Mouse (Mus musculus): Measurements from ENCODE around the gene Rapgefl1.

Gene Rapgefl1

DNA sequence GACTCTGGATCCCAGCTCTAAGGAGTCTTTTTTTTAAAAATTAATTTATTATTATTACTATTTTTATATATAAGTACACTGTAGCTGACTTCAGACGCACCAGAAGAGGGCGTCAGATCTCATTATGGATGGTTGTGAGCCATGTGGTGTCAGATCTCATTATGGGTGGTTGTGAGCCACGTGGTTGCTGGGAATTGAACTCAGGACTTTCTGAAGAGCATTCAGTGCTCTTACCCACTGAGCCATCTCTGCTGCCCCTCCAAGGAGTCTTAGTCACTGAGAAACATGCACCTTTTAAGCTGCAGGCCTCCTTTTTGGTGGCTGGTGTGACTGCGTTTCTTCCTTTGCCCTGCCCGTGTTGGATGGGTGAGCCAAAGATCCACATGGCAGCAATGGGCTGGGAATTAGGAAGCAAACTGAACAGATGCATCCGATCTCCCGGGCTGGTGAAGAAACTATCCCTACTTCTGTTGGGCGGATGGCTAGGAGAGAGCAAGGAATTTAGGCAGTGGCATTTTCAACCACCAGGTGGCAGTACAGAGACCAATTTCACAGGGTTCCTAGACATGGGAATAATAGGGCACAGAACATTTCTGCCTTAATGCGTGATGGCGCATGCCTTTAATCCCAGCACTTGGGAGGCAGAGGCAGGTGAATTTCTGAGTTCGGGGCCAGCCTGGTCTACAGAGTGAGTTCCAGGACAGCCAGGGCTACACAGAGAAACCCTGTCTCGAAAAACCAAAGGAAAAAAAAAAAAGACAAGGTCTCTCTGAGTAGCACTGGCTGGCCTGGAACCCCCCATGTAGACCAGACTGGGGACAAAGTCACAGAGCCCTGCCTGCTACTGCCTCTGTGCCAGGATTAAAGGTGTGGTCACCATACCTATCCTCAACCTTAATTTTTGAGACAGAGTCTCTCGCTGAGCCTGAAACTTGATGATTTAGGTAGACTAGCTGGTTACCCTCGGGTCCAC lies 22.5 kb downstream of the Rapgefl1 start:
- peak; percentile 89 for DNase-seq (ENCODE audit: low spot score)

DNA sequence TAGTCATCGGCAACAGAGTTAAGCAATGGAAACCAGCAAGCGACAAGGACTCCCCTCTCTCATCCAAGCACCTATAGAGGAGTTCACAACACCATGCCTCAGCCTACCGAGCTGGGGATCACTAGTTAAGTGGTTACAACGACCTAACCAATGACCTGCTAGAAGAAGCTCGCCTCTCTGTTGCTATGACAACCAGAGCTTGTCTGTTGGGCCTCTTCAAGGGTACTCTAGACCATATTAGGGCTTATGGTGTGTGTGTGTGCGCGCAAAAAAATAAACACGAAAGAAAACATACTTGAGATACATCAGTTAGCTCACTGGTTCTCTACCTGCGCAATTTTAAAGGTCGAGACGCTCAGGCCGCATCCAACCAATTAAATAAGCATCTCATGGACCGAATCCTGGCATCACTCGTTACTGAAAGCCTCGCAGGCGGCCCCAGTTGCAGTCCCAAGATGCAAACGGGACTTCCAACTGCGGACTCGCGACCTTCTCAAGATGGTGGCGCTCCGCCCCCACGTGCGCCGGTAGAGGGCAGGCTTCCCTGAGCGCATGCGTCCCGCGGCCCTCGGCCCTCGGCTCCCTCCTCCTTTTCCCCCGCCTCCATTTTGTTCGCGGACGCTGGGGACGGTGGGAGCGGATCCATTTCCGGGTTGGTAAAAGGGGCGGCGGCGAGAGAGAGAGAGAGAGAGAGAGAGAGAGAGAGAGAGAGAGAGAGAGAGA lies 26.6 kb downstream of the Rapgefl1 start, which contains the start of gene Wipf2:
Gene Wipf2, plus strand, starts transcription at position 611 of the 723 bp plus-strand sequence.
- peak; percentile 98 for DNase-seq (ENCODE audit: low spot score)

DNA sequence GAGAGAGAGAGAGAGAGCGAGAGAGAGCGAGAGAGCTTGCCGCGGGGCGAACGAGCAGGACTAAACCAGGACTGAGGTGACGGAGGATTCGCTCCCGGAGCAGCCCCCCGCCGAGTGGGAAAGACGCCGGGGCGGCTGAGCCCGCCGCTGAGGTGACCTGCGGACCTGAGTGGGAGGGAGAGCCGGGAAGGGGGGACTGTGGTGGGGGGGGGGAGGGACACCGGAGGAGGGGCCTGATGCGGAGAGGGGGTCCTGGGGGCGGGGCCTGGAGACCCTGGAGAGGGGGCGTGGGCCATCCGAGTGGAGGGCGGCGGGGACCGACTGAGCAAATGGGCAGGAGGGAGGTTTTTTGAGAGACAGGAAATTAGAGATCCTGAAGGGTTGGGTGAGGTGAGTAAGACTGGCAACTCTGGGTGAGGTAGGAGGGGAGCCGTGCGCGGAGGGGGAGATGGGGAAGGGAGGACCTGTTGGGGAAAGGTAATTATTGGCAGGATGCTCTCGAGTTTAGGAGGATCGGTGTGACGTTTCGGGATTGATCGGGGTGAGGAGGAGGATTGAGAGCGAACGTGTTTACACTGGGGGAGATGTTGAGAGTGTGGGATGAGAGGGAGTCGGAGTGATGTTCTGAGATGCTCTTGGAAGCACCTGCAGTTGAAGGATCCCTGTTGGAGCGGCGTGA lies 27.3 kb downstream of the Rapgefl1 start:
- DNase-seq (ENCODE audit: low spot score) = peak; percentile 65

DNA sequence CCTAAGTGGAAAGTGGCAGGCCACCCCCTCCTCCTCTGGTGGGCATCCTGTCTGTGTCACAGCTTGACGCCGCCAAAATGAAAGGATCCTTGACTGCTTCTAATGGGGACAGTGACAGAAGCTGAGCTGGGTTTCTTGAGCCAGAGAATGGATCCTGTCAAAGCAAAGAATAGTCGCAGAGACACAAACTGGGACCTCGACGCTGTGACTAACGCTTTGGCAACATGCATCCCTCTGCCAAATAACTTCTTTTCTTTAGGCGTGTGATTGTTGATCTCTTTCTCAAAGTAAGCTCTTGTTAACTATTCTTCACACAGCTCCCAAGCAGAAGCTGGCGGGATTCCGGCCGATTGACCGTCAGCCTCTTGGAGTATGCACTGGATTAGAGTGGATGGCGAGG lies 30.7 kb downstream of the Rapgefl1 start:
- DNase-seq (ENCODE audit: low spot score) = no peak

DNA sequence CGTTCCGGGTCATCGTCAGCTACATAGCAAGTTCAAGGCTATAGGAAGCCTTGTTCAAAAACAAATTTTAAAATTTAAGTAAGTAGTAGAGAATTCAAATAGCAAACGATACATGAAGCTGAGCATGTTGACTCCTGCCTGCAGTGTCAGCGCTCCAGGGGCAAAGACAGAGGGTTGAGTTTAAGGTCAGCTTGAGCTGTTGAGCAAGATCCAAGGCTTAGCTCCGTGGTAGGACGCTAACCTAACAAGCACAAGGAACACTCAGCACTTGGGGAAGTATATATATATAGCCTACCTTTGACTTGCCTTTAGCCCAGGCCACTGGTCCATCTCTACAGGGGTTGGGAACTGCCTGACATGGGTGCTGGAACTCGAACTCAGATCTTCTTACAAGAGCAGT lies 33.3 kb downstream of the Rapgefl1 start:
- no peak for DNase-seq (ENCODE audit: low spot score)

GRCm38 (mm10) chr11:98870791-98871190 lies 34.2 kb downstream of the Rapgefl1 start:
- DNase-seq (ENCODE audit: low spot score) = no peak

DNA sequence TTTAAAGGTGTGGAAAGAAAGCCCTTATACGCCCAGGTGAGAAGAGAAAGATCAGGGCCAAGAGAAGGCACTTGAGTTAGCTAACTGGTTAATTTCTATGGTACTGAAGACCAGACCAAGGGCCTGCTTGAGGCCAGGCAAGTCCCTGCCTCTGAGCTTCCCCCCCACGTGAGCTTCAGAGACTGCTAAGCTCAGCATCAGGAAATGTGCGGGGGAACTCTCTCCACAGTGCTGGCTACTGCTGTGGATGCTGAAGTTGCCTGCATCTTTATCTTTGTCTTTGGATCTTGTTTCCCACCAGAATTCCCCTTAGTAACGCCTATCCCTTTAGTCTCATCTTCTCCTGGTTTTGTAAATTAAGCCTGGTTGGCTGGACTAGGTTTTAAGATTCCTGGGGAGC lies 34.8 kb downstream of the Rapgefl1 start:
- no peak for DNase-seq (ENCODE audit: low spot score)

- DNase-seq (ENCODE audit: low spot score) = peak; percentile 53
Observed at GRCm38 (mm10) chr11:98872040-98872439, 35.5 kb downstream of the Rapgefl1 start.

GRCm38 (mm10) chr11:98873900-98874299 lies 37.3 kb downstream of the Rapgefl1 start:
- DNase-seq (ENCODE audit: low spot score) = no peak

GRCm38 (mm10) chr11:98877001-98877400 lies 40.4 kb downstream of the Rapgefl1 start:
- no peak for DNase-seq (ENCODE audit: low spot score)

DNA sequence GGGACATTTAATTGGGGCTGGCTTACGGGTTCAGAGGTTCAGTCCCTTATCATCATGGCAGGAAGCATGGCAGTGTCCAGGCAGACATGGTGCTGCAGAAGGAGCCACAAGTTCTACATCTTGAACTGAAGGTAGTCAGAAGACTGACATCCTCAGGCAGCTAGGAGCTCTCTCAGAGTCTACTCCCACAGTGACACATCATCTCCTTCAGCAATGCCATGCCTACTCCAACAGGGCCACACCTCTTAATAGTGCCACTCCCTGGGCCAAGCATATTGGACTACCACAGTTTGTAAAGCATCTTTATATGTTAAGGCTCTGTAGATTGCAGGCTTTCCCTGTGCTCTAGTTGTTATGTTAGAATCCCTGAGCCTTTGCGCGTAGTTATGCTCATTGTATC lies 51.1 kb downstream of the Rapgefl1 start:
- DNase-seq (ENCODE audit: low spot score) = no peak

DNA sequence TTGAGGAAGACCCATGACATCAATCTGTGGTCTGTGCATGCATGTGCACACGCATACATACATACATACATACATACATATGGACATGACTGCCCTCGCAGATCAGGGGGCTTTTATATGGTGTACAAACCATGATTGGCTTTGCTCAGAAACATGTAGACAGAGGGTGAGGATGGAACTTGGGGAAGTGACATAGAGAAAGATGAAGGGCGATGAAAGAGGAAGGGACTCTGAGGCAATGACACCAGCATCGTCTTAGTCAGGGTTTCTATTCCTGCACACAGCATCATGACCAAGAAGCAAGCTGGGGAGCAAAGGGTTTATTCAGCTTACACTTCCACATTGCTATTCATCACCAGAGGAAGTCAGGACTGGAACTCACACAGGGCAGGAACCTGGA lies 52.5 kb downstream of the Rapgefl1 start:
- DNase-seq (ENCODE audit: low spot score) = no peak

DNA sequence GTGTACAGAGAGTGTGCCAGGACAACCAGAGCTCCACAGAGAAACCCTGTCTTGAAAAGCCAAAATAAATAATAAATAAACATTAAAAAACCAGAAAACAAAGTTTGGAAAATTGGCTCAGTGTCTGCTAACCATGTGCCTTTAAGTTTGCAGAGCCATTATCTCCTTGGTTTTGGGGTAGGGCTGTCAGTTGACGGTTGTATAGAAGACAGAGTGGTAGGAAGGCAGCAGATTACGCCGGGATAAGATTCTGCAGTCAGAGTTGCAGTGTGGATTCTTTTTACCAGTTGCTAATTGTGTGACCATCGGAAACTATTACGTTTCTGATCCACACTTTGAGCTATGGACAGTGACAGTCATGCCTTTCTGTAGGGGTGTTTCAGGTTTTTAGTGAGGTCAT lies 53.4 kb downstream of the Rapgefl1 start:
- DNase-seq (ENCODE audit: low spot score) = no peak

DNA sequence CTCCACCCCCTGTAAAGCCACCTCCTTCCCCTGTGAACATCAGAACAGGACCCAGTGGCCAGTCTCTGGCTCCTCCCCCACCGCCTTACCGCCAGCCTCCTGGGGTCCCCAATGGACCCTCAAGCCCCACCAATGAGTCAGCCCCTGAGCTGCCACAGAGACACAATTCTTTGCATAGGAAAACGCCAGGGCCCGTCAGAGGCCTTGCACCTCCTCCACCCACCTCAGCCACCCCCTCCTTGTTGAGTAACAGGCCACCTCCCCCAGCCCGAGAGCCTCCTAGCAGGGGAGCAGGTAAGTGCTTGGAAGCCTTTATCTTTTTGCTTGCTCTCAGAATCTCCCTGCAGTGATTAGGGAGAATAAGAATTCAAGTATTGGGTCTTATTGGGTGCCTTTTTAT lies 55.8 kb downstream of the Rapgefl1 start:
- no peak for DNase-seq (ENCODE audit: low spot score)

DNA sequence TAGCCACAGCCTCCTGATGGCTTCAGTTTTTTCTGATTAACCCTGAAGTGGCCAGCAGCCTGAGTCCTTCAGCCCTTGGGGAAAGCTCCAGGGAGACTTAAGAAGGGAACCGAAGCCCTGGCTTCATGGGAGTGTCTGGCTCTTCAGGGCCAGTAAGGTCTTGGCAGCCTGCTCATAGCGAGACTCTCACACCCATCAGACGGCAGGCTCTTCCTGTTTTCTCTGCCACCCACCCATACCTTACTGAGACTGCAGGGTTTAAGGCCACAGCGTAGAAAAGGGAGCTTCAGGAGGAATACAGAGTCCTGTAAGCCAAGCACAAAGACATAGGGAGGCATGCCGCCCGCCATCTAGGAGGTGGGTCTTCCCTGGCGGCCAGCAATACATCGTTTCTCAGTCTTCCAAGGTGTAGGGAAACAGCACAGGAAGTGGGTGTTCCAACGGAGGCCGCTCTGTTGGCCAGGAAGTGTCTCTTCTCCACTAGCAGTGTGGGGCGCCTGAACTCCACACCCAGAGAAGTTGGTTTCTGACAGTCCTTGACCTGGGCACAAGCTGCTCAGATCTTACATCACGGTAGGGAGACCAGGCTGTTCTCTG lies 64.0 kb downstream of the Rapgefl1 start:
- DNase-seq (ENCODE audit: low spot score) = no peak

- DNase-seq (ENCODE audit: low spot score) = no peak
Observed at GRCm38 (mm10) chr11:98902621-98903245, 66.1 kb downstream of the Rapgefl1 start.

All from MN1 (cell line).